Mouse (Mus musculus) liver, embryonic 11.5 days (tissue): ENCODE measurements around the gene Acss3. TPM values are rescaled to one million over a fixed set of nuclear protein-coding genes. Genes with fewer than 3 reads are reported as not detected.

Source experiments
- ATAC-seq: fragments of 200-750 bp; cut with Nextera tagmentation; replicated peaks from 2 replicates; pipeline ENCODE4 v1.8.0; 2017; ENCODE audit warnings: moderate number of reproducible peaks, mild to moderate bottlenecking, moderate TSS enrichment, moderate library complexity; ENCODE audit not compliant: low FRiP score
- DNase-seq: peaks from one replicate; pipeline ENCODE4 v3.0.0-alpha.2; 2017; ENCODE audit warnings: low spot score
- H3K27ac ChIP-seq: fragments of 300-500 bp; sonication (generic); 2 replicates; pipeline ENCODE4 v1.5.1; 2014; ENCODE audit warnings: mild to moderate bottlenecking, low read depth, low read length, control low read depth
- H3K27me3 ChIP-seq: fragments of 300-500 bp; sonication (generic); replicated peaks from 2 replicates; pipeline ENCODE4 v1.6.1; 2014; ENCODE audit warnings: low read length, mixed read lengths; ENCODE audit not compliant: control insufficient read depth, insufficient read depth
- H3K36me3 ChIP-seq: fragments of 300-500 bp; sonication (generic); 2 replicates; pipeline ENCODE4 v1.6.1; 2014; ENCODE audit warnings: mild to moderate bottlenecking, low read length, moderate library complexity, mixed read lengths; ENCODE audit not compliant: control insufficient read depth, insufficient read depth
- H3K4me1 ChIP-seq: fragments of 300-500 bp; sonication (generic); replicated peaks from 2 replicates; pipeline ENCODE4 v1.6.1; 2014; ENCODE audit warnings: low read length, mixed read lengths; ENCODE audit not compliant: control insufficient read depth, insufficient read depth
- H3K4me2 ChIP-seq: fragments of 300-500 bp; sonication (generic); 2 replicates; pipeline ENCODE4 v1.6.1; 2014; ENCODE audit warnings: mild to moderate bottlenecking, control low read depth, moderate library complexity
- H3K4me3 ChIP-seq: fragments of 300-500 bp; sonication (generic); 2 replicates; pipeline ENCODE4 v1.5.1; 2014; ENCODE audit warnings: low read depth, low read length, control low read depth
- H3K9ac ChIP-seq: fragments of 300-500 bp; sonication (generic); 2 replicates; pipeline ENCODE4 v1.6.1; 2014; ENCODE audit warnings: low read depth, low read length, control low read depth
- H3K9me3 ChIP-seq: fragments of 300-500 bp; sonication (generic); 2 replicates; pipeline ENCODE4 v1.6.1; 2016; ENCODE audit warnings: low read length, inconsistent platforms, mixed read lengths; ENCODE audit not compliant: control insufficient read depth
- WGBS: fragments of 180-500 bp; shearing (Covaris S2); extraction: QIAGEN DNeasy Blood & Tissue Kit; methylation state at CpG from one replicate; pipeline ENCODE4 v1.1.7; 2014; 5-methylcytosine and 5-hydroxymethylcytosine counted together
- polyA plus RNA-seq: library from polyadenylated mRNA; unstranded; fragments of >200 nt; fragmentation: Nextera tagmentation; extraction: Ambion mirVana; gene quantifications from 2 replicates; pipeline ENCODE4 v1.2.1, GENCODE M21; 2014

Gene Acss3
- polyA plus RNA-seq, 1 experiment from 2014 or later = 0.92 TPM

GRCm38 (mm10) chr10:107040837-107041236 is 82.6 kb downstream of the Acss3 start:
- no peaks in the 10 kb centered on the region for H3K27me3 ChIP-seq
- H3K27ac ChIP-seq = no peak overlapping the region
- no peak overlapping the region for H3K9ac ChIP-seq
- no peak overlapping the region for H3K4me3 ChIP-seq
- H3K4me2 ChIP-seq = no peak overlapping the region
- ATAC-seq (no peak), DNase-seq (no peak)
- WGBS = 85% methylated on average over 2 of the region's 2 CpGs
- H3K4me1 ChIP-seq = no peaks in the 10 kb centered on the region
- no peaks in the 10 kb centered on the region for H3K9me3 ChIP-seq
- no peaks in the 10 kb centered on the region for H3K36me3 ChIP-seq

- DNase-seq (no peak), ATAC-seq (no peak)
- no peaks in the 10 kb centered on the region for H3K27me3 ChIP-seq
- H3K36me3 ChIP-seq = no peaks in the 10 kb centered on the region
- H3K4me1 ChIP-seq = no peaks in the 10 kb centered on the region
- 73% methylated on average over 6 of the region's 6 CpGs for WGBS
- no peak overlapping the region for H3K4me2 ChIP-seq
- no peak overlapping the region for H3K4me3 ChIP-seq
- H3K9ac ChIP-seq = no peak overlapping the region
- no peaks in the 10 kb centered on the region for H3K9me3 ChIP-seq
- H3K27ac ChIP-seq = no peak overlapping the region
Observed at GRCm38 (mm10) chr10:107040378-107040777, 83.1 kb downstream of the Acss3 start.

GRCm38 (mm10) chr10:107039211-107039610 is 84.3 kb downstream of the Acss3 start:
- Histone ChIP-seq H3K9me3 (no peaks in the 10 kb centered on the region), H3K27me3 (no peaks in the 10 kb centered on the region), H3K36me3 (no peaks in the 10 kb centered on the region), H3K27ac (no peak overlapping the region), H3K4me2 (no peak overlapping the region), H3K4me1 (no peaks in the 10 kb centered on the region), H3K4me3 (no peak overlapping the region), H3K9ac (no peak overlapping the region)
- no peak for ATAC-seq
- 77% methylated on average over 4 of the region's 4 CpGs for WGBS
- DNase-seq = no peak

GRCm38 (mm10) chr10:107024254-107024653 is 99.2 kb downstream of the Acss3 start:
- no peaks in the 10 kb centered on the region for H3K27me3 ChIP-seq
- WGBS = 88% methylated on average over 4 of the region's 4 CpGs
- ATAC-seq = no peak

GRCm38 (mm10) chr10:107021118-107021517 is 102.3 kb downstream of the Acss3 start:
- Histone ChIP-seq H3K4me2 (no peak overlapping the region), H3K4me3 (no peak overlapping the region), H3K9ac (no peak overlapping the region), H3K27me3 (no peaks in the 10 kb centered on the region), H3K27ac (no peak overlapping the region), H3K9me3 (no peaks in the 10 kb centered on the region), H3K36me3 (no peaks in the 10 kb centered on the region), H3K4me1 (no peaks in the 10 kb centered on the region)
- ATAC-seq = no peak
- WGBS = 86% methylated on average over 5 of the region's 5 CpGs
- no peak for DNase-seq

More at GRCm38 (mm10) chr10:107024254-107024653, 99.2 kb downstream of the Acss3 start:
- Histone ChIP-seq H3K27ac (no peak overlapping the region), H3K4me3 (no peak overlapping the region), H3K4me1 (no peaks in the 10 kb centered on the region), H3K9me3 (no peaks in the 10 kb centered on the region), H3K4me2 (no peak overlapping the region), H3K9ac (no peak overlapping the region), H3K36me3 (no peaks in the 10 kb centered on the region)
- no peak for DNase-seq

- 69% methylated on average over 2 of the region's 2 CpGs for WGBS
- H3K9me3 ChIP-seq = no peaks in the 10 kb centered on the region
Observed at GRCm38 (mm10) chr10:107011142-107011541, 112.3 kb downstream of the Acss3 start.

GRCm38 (mm10) chr10:106998052-106998625 is 125.3 kb downstream of the Acss3 start:
- H3K27ac ChIP-seq = no peak overlapping the region
- no peaks in the 10 kb centered on the region for H3K36me3 ChIP-seq
- no peaks in the 10 kb centered on the region for H3K4me1 ChIP-seq
- ATAC-seq (no peak), DNase-seq (no peak)
- WGBS = 80% methylated on average over 2 of the region's 2 CpGs
- H3K9me3 ChIP-seq = no peaks in the 10 kb centered on the region
- no peaks in the 10 kb centered on the region for H3K27me3 ChIP-seq
- H3K4me3 ChIP-seq = no peak overlapping the region
- H3K4me2 ChIP-seq = no peak overlapping the region
- no peak overlapping the region for H3K9ac ChIP-seq

More at GRCm38 (mm10) chr10:107011142-107011541, 112.3 kb downstream of the Acss3 start:
- Histone ChIP-seq H3K9ac (no peak overlapping the region), H3K27me3 (no peaks in the 10 kb centered on the region), H3K4me1 (no peaks in the 10 kb centered on the region), H3K4me3 (no peak overlapping the region), H3K4me2 (no peak overlapping the region), H3K27ac (no peak overlapping the region), H3K36me3 (no peaks in the 10 kb centered on the region)
- DNase-seq = no peak
- no peak for ATAC-seq

- no peaks in the 10 kb centered on the region for H3K4me1 ChIP-seq
- no peak overlapping the region for H3K4me2 ChIP-seq
- DNase-seq (no peak), ATAC-seq (no peak)
- H3K27me3 ChIP-seq = no peaks in the 10 kb centered on the region
- WGBS = 79% methylated on average over 4 of the region's 4 CpGs
- no peaks in the 10 kb centered on the region for H3K36me3 ChIP-seq
- no peak overlapping the region for H3K9ac ChIP-seq
- no peak overlapping the region for H3K4me3 ChIP-seq
- no peak overlapping the region for H3K27ac ChIP-seq
- H3K9me3 ChIP-seq = no peaks in the 10 kb centered on the region
Observed at GRCm38 (mm10) chr10:106989478-106989877, 134.0 kb downstream of the Acss3 start.
